Mouse (Mus musculus): ENCODE measurements around the gene Mllt3. TPM values are rescaled to one million over a fixed set of nuclear protein-coding genes. Genes with fewer than 3 reads are reported as not detected.

Gene Mllt3
- 43.6 and 44.1 TPM in 2 replicates for polyA plus RNA-seq (2014; fragmentation: Nextera tagmentation; extraction: Ambion mirVana)

GRCm38 (mm10) chr4:88033216-88033653, at the start of gene Mllt3:
Gene Mllt3, minus strand, starts transcription at chr4:88033364.
- Histone ChIP-seq H3K27me3 (ENCODE audit: insufficient read depth, low read length) (no peaks in the 10 kb centered on the region; the same call in 1 of the 2 replicates), H3K9ac (peak within 1 kb of the TSS; percentile 82), H3K4me3 (ENCODE audit: low read depth, low read length) (peak within 1 kb of the TSS; percentile 78), H3K4me1 (ENCODE audit: insufficient read depth) (no peaks in the 10 kb centered on the region; the same call in 1 of the 2 replicates), H3K9me3 (ENCODE audit: low read depth, low read length) (no peaks in the 10 kb centered on the region), H3K36me3 (ENCODE audit: insufficient read depth) (peaks cover 2% of the 10 kb centered on the region; the same call in 1 of the 2 replicates), H3K4me2 (peak within 1 kb of the TSS; percentile 74), H3K27ac (ENCODE audit: low read depth) (peak within 1 kb of the TSS; percentile 97)
- peak; percentile 93 for ATAC-seq (ENCODE audit: insufficient read depth)
- WGBS = 0% methylated on average over 37 of the region's 37 CpGs
- DNase-seq = peak; percentile 98
- TF ChIP-seq CTCF (IDR thresholded peaks at IDR 0.05; ENCODE audit: low read depth) = no peak

- H3K4me3 ChIP-seq (ENCODE audit: low read depth, low read length) = no peak overlapping the region
- no peak for DNase-seq
- H3K36me3 ChIP-seq (ENCODE audit: insufficient read depth) = no peaks in the 10 kb centered on the region
- no peaks in the 10 kb centered on the region for H3K4me1 ChIP-seq (ENCODE audit: insufficient read depth)
- no peaks in the 10 kb centered on the region for H3K9me3 ChIP-seq (ENCODE audit: low read depth, low read length)
- no peak for ATAC-seq (ENCODE audit: insufficient read depth)
- TF ChIP-seq CTCF (IDR thresholded peaks at IDR 0.05; ENCODE audit: low read depth) = no peak
- H3K27ac ChIP-seq (ENCODE audit: low read depth) = no peak overlapping the region
- no peaks in the 10 kb centered on the region for H3K27me3 ChIP-seq (ENCODE audit: insufficient read depth, low read length)
- no peak overlapping the region for H3K9ac ChIP-seq
- 66% methylated on average over 4 of the region's 4 CpGs for WGBS
- H3K4me2 ChIP-seq = no peak overlapping the region
Observed at GRCm38 (mm10) chr4:88082381-88082780, 49.2 kb upstream of the Mllt3 start.

- no peak for TF ChIP-seq CTCF (IDR thresholded peaks at IDR 0.05; ENCODE audit: low read depth)
- no peak overlapping the region for H3K4me2 ChIP-seq
- no peak overlapping the region for H3K4me3 ChIP-seq (ENCODE audit: low read depth, low read length)
- H3K27me3 ChIP-seq (ENCODE audit: insufficient read depth, low read length) = no peaks in the 10 kb centered on the region
- H3K27ac ChIP-seq (ENCODE audit: low read depth) = no peak overlapping the region
- no peak for ATAC-seq (ENCODE audit: insufficient read depth)
- no peaks in the 10 kb centered on the region for H3K9me3 ChIP-seq (ENCODE audit: low read depth, low read length)
- WGBS = 87% methylated on average over 3 of the region's 3 CpGs
- no peaks in the 10 kb centered on the region for H3K36me3 ChIP-seq (ENCODE audit: insufficient read depth)
- DNase-seq = no peak
- no peak overlapping the region for H3K9ac ChIP-seq
- H3K4me1 ChIP-seq (ENCODE audit: insufficient read depth) = no peaks in the 10 kb centered on the region
Observed at GRCm38 (mm10) chr4:88081885-88082284, 48.7 kb upstream of the Mllt3 start.

- H3K9ac ChIP-seq = no peak overlapping the region
- no peak for TF ChIP-seq CTCF (IDR thresholded peaks at IDR 0.05; ENCODE audit: low read depth)
- no peak overlapping the region for H3K27ac ChIP-seq (ENCODE audit: low read depth)
- no peaks in the 10 kb centered on the region for H3K36me3 ChIP-seq (ENCODE audit: insufficient read depth)
- no peaks in the 10 kb centered on the region for H3K27me3 ChIP-seq (ENCODE audit: insufficient read depth, low read length)
- no peaks in the 10 kb centered on the region for H3K9me3 ChIP-seq (ENCODE audit: low read depth, low read length)
- WGBS = 54% methylated on average over 5 of the region's 5 CpGs
- H3K4me1 ChIP-seq (ENCODE audit: insufficient read depth) = no peaks in the 10 kb centered on the region
- ATAC-seq (ENCODE audit: insufficient read depth) (no peak), DNase-seq (peak; percentile 6)
- no peak overlapping the region for H3K4me3 ChIP-seq (ENCODE audit: low read depth, low read length)
- H3K4me2 ChIP-seq = no peak overlapping the region
Observed at GRCm38 (mm10) chr4:88081417-88081816, 48.3 kb upstream of the Mllt3 start.

- Histone ChIP-seq H3K27me3 (ENCODE audit: insufficient read depth, low read length) (no peaks in the 10 kb centered on the region), H3K9ac (no peak overlapping the region), H3K4me3 (ENCODE audit: low read depth, low read length) (no peak overlapping the region), H3K4me2 (no peak overlapping the region), H3K4me1 (ENCODE audit: insufficient read depth) (no peaks in the 10 kb centered on the region), H3K27ac (ENCODE audit: low read depth) (no peak overlapping the region), H3K9me3 (ENCODE audit: low read depth, low read length) (no peaks in the 10 kb centered on the region), H3K36me3 (ENCODE audit: insufficient read depth) (no peaks in the 10 kb centered on the region)
- no peak for TF ChIP-seq CTCF (IDR thresholded peaks at IDR 0.05; ENCODE audit: low read depth)
- 58% methylated on average over 3 of the region's 3 CpGs for whole genome bisulfite sequencing
- ATAC-seq (ENCODE audit: insufficient read depth) (no peak), DNase-seq (no peak)
Observed at GRCm38 (mm10) chr4:88078983-88079382, 45.8 kb upstream of the Mllt3 start.

- WGBS = 52% methylated on average over 2 of the region's 2 CpGs
- Histone ChIP-seq H3K4me2 (no peak overlapping the region), H3K4me3 (ENCODE audit: low read depth, low read length) (no peak overlapping the region), H3K27me3 (ENCODE audit: insufficient read depth, low read length) (no peaks in the 10 kb centered on the region), H3K9ac (no peak overlapping the region), H3K36me3 (ENCODE audit: insufficient read depth) (no peaks in the 10 kb centered on the region), H3K9me3 (ENCODE audit: low read depth, low read length) (no peaks in the 10 kb centered on the region), H3K27ac (ENCODE audit: low read depth) (no peak overlapping the region), H3K4me1 (ENCODE audit: insufficient read depth) (no peaks in the 10 kb centered on the region)
- TF ChIP-seq CTCF (IDR thresholded peaks at IDR 0.05; ENCODE audit: low read depth) = no peak
- ATAC-seq (ENCODE audit: insufficient read depth) = no peak
- peak; percentile 21 for DNase-seq
Observed at GRCm38 (mm10) chr4:88075388-88075787, 42.2 kb upstream of the Mllt3 start.

- no peaks in the 10 kb centered on the region for H3K27me3 ChIP-seq (ENCODE audit: insufficient read depth, low read length)
- no peaks in the 10 kb centered on the region for H3K9me3 ChIP-seq (ENCODE audit: low read depth, low read length)
- 53% methylated on average over 8 of the region's 8 CpGs for WGBS
- H3K9ac ChIP-seq = no peak overlapping the region
- H3K27ac ChIP-seq (ENCODE audit: low read depth) = no peak overlapping the region
- H3K4me1 ChIP-seq (ENCODE audit: insufficient read depth) = no peaks in the 10 kb centered on the region
- DNase-seq = no peak
- TF ChIP-seq CTCF (IDR thresholded peaks at IDR 0.05; ENCODE audit: low read depth) = no peak
- H3K4me2 ChIP-seq = no peak overlapping the region
- no peaks in the 10 kb centered on the region for H3K36me3 ChIP-seq (ENCODE audit: insufficient read depth)
- ATAC-seq (ENCODE audit: insufficient read depth) = no peak
- H3K4me3 ChIP-seq (ENCODE audit: low read depth, low read length) = no peak overlapping the region
Observed at GRCm38 (mm10) chr4:88046280-88046679, 13.1 kb upstream of the Mllt3 start.

- Histone ChIP-seq H3K4me1 (ENCODE audit: insufficient read depth) (no peaks in the 10 kb centered on the region), H3K27ac (ENCODE audit: low read depth) (no peak overlapping the region), H3K4me2 (no peak overlapping the region), H3K36me3 (ENCODE audit: insufficient read depth) (no peaks in the 10 kb centered on the region), H3K4me3 (ENCODE audit: low read depth, low read length) (no peak overlapping the region), H3K9me3 (ENCODE audit: low read depth, low read length) (no peaks in the 10 kb centered on the region), H3K9ac (no peak overlapping the region), H3K27me3 (ENCODE audit: insufficient read depth, low read length) (no peaks in the 10 kb centered on the region)
- TF ChIP-seq CTCF (IDR thresholded peaks at IDR 0.05; ENCODE audit: low read depth) = no peak
- ATAC-seq (ENCODE audit: insufficient read depth) (no peak), DNase-seq (no peak)
- 68% methylated on average over 4 of the region's 4 CpGs for WGBS
Observed at GRCm38 (mm10) chr4:88045151-88045550, 12.0 kb upstream of the Mllt3 start.

Measured in lung, embryonic 14.5 days (tissue).